Mouse (Mus musculus) lung, postnatal 25 days (tissue): Measurements from ENCODE around the gene Acat1.

Experiments used
- DNase-seq: peaks from one replicate; pipeline ENCODE4 v3.0.0; 2022; ENCODE audit warnings: low spot score

Gene Acat1

DNA sequence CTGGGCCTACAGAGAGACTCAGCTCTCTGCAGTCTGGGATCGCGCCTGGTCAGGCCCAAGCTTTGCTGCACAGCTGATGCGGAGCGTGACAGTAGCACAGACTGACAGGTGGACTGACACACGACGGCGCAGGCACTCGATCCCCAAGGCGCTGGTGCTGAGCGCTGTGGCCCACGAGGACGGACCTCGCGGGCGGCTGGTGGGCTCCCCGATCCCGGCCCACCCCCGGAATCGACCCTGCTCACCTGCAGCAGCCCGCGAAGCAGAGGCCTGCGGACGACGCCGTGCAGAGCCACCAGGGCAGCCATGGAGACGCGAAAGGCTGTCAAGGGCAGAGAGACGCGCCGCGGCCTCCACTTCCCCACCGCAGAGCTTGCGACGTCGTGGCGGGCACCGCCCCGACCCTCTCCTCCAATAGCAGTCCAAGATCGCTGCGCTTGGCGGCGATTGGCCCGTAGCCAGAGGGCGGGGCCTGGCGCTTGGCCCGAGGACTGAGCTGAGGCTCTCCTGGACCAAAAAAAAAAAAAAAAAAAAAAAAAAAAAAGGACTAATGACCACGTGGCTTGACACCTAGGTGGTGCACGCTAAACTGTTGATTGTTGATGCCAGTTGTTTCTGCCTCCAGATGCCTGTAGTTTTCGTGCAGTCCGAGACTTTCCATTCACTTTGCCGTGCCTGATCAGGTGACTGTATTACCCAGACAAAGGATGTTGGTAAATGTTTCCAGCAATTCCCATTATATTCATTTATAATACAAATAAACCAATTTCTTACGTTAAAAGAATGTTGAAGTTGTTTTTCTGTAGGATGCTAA, at the start of gene Acat1:
Gene Acat1, minus strand, starts transcription at position 415 of the 814 bp plus-strand sequence.
- peak; percentile 95 for DNase-seq

DNA sequence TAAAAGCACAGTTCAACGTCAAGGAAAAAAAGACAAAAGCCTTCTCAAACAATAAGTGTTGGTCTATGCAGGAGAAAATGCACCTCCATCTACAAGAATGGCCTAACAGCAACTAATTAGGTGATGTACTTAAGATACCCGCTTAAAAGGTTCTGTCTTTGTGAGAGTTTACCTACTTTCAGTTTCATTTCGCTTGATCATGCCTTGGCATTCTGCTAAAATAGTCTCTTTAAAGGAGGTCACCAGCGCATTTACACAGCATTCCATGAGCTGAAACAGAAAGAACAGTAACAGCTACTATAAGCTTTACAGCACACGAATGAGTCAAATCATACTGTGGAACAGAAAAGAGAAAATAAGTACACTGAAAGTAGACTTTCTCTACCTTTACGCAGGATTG, 24.6 kb upstream of the Acat1 start:
- DNase-seq: no peak

DNA sequence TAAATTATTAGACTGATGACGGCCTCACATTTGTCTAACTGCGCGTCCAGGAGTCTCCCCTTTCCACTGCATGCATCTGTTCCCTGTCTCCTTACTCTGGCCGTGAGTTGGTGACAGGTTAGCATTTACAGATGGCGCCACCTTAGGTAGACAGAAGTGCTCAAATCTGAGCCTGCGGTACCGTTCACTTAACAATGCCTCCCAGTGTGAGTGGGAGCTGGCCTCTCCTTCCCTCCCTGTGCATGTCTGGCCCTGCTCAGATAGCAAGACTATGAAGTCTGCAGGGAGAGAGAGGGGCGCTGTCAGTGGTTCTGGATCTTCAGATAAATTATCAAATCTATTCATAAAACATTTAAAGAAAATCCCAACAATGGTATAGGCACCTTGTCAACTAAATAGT, 5.1 kb upstream of the Acat1 start:
- DNase-seq: no peak

DNA sequence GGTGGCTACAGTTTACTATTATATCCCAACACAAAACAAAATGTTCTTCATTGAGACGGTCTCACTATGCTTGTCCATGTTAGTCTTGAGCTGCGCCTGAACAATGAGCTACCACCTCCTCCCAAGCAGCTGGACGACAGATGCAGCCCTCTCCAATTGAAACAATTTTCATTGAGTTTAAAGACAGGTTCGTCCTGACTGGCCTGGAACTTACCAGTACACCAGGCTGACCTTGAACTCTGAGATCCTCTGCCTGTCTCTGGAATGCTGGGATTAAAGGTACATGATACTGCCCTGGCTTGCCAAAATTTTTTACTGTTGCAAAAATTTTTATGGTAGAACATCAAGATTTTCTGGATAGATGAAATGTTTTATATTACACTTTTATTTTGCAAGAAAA, 4.1 kb upstream of the Acat1 start:
- DNase-seq: no peak

DNA sequence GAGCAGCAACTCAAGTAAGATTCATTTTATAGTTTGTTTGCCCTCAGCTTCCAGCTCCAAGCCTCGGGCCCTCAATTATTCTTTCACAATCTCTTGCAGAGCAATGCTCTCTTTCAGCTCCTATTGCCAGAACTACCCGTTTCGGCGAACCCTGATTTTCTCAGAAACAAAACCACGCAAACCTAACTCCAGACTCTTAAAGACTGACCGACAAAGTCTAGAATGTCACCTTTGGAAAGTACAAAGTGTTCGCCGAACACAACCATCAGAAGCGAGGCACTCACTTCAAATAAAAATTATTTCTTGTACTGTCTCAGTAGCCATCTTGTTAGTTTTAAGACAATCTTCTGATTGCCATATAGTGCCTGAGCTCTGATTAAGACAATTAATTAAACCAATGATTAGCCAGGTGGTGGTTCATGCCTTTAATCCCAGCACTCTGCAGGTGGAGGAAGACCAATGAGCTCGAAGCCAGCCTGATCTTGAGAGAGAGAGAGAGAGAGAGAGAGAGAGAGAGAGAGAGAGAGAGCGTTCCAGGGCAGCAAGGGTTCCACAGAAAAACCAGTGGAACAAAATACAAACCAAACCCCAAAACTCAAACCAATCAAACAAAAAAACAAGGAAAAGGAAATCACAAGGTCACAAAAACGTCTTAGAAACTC, 745 bp downstream of the Acat1 start:
- no peak for DNase-seq

DNA sequence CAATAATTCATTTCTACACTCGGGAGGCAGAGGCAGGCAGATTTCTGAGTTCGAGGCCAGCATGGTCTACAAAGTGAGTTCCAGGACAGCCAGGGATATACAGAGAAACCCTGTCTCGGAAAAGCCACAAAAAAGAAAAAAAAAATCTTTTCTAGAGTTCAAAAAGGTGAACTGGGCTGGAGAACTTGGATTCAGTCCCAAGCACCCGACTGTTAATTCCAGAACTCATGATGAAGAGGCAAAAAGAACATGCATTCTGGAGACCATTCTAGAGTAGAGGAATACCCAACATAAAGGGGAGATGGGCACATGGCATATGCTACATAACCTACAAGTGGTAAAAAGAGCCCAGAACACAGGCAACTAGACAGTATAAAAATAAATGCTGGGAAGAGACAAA, 2.4 kb downstream of the Acat1 start:
- DNase-seq: no peak

DNA sequence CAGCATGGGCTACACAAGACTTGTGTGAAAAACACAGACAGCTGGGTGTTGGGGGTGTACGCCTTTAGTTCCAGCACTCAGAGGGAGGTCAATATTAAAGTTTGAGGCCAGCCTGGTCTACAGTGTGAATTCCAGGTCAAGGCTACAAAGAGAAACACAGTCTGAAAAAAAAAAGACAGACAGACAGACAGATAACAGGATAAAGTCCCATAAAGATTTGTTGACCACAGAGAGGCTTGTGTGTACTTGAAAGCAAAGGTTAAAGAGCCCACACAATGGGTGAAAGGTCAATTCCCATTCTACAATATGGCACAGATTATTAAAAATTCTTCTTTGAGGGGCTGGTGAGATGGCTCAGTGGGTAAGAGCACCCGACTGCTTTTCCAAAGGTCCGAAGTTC, 3.0 kb downstream of the Acat1 start:
- DNase-seq: no peak

DNA sequence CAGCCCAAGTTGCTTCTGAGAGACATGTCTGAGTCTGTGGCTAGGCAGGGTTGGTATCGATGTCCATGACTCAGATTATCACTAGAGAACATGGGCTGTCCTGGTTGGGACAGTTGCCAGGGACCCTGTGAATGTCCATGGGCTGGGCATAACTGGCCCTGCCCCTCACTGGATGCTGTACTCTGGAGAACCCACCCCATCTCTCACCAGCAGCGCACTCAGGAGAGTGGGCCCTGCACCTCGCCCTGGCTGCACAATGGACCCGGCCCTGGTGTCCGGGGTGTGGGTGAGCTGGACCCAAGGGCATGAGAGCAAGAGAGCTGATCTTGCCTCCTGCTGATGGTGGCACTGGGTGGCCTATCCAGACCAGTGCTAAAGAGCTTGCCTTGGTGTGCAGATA, 5.2 kb downstream of the Acat1 start:
- no peak for DNase-seq

DNA sequence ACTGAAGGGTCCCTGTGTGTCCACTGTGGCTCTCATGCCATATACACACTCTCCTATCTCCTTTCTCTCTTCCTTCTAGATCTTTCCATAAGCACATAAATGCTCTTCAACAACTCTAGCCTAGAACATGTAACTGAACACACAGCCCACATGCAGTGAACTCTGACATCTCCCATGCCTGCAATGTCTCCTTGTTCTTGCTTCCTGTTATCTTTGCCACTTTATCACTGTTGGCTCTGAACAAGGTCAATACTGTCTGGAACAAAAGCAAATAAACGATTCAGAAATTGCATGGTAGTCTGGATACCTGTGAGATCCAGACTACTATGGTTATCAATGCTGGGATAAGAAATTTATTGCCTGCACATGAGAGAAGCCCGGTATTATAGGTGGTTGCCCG, 6.3 kb downstream of the Acat1 start:
- DNase-seq: no peak

DNA sequence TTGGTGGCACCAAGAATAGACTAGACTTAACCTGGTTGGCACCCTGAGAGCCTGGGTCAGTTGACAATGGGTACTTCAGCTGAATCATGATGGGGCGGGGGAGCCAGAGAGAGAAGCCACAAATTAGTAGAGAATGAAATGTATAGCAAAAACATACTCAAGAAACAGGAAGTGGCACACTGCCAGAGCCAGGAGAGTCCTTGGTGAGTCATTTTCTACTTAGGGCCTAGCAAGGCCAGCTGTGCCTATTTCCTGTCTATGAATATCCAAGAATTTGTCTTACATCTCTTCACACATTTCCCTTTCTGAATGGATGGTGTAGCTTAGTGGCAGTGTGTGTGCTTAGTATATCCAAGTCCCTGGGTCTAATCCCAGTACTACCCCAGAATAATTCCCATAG, 6.8 kb downstream of the Acat1 start:
- peak; percentile 26 for DNase-seq

DNA sequence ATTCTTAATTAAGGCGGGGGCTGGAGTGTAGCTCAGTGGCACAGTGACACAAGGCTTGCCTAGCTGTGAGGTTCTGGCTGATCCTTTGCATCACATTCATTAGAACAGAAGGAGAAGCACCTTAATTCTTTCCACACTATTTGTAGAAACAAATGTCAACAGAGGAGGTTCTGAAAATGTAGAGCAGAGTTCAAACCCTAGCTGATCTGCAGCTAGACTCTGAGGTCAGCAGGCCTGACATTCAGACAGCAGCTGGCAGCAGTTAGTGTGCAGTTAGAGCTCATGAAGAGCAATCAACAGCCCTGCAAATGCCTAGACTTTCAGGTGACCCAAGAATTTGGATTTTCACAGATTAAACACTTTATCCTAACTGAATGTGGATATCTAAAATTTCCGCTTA, 8.6 kb downstream of the Acat1 start:
- no peak for DNase-seq

DNA sequence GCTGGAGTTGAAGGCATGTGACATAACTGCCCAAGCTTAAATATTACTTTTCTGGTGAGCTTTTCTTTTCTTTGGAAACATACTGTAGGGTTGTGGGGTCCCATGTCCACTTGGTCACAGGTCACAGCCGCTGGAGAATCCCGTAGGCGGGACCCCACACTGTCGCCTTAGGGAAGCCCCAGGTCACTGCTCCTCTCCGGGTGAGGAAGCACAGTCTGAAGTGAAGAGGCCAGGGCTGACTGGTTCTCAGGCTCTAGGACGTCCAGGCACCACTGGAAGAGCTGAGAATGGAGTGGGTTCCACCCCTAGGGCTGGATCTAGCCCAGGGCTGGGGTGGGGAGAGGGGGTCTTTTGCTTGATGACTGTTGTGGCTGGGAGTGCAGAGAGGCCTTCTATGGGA, 11.6 kb downstream of the Acat1 start:
- no peak for DNase-seq

DNA sequence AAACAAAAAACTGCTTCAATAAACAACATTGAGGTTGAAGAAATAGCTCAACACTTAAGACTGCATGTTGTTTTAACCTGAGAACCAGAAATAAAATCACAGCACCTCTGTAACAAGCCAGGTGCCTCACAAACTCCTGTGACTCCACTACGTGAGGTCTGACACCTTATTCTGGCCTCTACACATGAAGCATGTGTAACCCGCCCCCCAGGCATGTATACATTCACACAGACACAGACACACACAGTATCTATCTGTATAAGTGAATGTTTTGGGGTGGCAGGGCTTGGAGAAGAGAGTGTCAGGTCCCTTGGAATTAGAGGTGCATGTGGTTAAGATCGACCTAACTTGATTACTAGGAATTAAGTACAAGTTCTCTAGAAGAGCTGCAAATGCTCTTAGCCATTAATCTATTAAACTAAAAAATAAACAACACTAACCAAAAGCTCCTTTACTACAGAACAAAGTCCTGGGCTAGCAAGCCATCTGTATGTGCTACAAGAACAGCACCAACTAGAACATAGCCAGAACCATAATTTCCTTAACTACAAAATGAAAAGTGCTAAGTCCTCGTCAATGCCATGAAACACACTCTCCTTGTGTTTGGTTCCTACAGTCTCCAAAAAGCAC, 13.1 kb downstream of the Acat1 start:
- no peak for DNase-seq

DNA sequence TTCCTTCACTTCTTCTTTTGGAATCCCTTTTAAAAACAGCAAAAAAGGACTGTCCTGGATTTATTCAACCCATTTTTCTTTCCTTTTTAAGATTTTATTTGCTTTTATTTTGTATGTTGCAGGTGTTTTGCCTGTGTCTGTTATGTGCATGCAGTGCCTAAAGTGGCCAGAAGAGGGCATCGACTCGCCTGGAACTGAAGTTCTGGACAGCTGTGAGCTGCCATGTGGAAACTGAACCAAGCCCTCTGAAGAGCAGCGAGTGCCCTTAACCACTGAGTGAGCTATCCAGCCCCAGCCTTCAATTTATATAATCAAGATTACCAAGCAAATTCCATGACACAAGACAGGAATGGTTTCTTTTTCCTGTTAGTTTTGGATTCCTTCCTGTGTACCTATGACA, 15.4 kb downstream of the Acat1 start:
- DNase-seq: peak; percentile 76

DNA sequence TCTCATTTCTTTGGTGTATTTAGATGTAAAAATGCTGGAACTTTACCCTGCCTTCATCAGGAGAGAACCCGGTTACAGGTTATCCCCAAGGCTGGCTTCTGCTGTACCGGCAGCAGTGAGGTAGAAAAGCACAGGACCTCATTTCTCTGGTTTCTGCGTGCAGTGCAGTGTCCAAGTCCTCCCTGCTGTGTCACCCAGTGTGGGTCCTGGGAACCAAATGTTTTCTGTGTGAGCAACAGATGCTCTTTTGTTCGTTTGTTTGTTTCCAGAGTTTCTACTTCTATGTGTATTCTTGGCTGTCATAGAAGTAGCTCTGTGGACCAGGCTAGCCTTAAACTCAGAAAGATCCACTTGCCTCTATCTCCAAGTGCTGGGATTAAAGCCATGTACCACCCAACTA, 28.3 kb downstream of the Acat1 start:
- DNase-seq: no peak

DNA sequence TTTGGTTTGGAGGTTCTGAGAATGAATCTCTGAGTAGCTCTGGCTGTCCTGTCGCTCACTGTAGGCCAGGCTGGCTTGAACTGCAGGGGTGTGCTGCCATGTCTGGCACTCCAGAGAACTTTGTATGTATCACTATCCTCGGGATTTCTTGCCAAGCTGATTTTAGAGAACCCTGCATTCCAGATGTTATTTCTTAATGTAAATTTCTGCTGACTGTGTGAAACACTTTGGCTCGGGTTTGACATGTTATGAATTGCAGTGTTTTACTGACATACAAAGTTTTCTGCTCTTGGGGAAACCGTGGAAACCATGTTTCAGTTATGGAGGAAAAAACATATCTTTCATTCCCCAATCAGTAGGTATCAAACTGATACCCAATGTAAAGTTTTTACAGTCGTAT, 34.5 kb downstream of the Acat1 start:
- no peak for DNase-seq

DNA sequence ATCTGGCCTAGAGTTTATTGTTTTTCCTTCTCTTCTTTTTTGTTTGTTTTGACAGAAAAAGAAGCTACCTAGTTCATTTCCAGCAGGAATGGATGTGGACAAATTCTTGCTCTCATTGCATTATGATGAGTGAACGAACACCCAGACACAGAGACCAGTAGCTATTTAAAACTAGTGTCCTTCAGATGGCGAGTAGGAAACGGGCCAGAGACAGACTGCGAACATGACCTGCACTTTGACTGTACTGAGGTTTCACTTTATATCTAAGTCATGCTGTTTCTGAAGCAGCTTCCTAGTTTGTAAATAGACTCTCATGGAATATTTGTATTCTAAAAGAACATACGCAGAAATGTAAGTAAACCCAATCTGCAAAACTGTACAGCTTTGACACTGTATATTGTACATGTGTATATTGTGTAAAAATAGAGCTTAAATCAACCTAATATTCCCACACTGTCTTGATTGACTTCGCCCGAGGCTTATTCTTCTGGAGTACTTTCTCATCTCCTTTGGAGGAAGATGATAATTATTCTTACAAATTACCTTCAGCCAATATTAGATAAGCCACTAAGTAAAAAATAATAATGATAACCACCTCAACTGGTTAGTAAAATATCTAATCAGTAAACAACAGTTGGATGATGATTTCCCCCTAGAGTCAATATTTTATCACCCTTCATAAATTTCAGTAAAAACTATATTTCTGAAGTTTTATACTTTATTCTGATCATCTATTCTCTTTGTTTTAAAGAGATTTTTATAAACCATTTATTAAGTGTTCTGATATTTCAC, 37.5 kb downstream of the Acat1 start:
- no peak for DNase-seq

DNA sequence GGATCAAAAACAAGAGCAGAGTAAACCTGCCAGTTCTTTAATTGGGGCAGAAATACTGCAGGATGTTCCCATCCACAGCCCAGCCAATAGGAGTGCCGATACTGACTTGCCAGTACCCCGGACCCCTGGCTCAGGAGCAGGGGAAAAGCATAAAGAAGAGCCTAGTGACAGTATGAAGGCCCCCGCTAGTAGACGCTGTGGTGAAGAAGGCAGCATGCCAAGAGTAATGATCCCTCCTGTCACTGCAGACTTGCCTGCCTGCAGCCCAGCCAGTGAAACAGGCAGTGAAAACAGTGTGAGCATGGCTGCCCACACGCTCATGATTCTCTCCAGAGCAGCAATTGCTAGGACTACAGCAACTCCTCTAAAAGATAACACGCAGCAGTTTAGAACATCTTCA, 39.5 kb downstream of the Acat1 start:
- no peak for DNase-seq

DNA sequence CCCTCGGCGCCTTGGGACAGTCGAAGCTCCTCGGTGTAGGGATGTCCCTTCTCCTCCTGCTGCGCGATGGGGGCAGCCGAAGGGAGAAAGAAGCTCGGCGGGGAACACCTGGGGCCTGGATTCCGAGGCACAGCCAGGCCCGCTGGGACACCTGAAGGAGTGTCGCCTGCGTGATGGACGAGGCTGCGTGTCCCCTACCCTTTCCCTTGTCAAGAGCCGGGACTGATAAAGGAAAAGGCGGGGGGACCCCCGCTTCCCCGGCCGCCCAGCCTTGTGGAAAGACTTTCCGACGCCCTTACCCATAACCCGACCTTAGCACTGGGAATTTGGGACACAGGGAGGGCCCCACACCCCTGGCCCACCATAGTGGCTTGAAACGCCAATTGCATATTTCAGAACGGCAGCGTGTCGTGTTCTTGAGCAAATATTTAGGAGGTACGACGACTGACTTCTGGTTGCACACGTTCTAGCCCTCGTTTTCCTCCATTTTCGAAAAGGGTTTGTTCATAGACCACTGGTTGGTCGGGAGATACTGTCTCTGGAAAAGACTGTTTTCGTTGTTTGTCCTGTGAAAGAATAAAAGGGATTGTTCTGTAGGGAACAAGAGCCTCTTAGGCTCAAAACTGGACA, 72.7 kb downstream of the Acat1 start:
- DNase-seq: peak; percentile 17

DNA sequence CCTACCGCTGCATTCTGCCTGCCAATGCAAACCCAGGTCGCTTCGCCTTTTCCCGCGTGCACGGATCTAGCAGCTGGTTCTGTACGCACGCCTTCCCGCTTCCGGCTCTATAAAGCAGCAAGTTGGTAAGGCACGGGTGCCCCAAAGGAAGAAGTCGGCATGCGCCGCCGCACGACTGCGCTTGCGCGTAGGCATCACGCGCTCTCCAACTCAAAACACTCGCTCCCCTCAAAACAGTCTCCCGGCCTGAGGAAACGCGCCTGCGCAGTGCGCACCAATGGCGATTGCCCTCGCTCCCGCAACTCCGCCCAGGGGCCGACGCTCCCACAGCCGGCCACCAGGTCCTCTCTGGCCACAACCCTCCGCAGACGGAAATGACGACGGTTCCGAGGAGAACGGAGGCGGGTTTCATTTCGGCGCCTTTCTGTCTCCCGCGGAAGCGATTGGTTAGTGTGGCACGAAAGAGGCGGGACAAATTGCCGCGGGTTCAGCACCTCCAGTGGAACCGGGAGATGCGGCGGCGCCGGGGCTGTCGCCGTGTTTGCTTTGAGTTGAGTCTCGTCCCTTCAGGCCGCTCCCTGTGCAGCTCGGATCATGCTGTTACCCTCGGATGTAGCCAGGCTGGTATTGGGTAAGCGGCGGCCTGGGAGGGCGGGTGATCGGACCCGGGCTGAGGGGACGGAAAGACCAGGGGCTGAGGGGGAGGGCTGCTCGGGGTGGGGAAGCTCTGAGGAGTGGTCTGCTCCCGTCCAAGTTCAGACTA, 73.4 kb downstream of the Acat1 start, which contains the start of the genes Atm and Npat:
Gene Atm, minus strand, starts transcription at position 183 of the 763 bp plus-strand sequence.
Gene Npat, plus strand, starts transcription at position 490 of the 763 bp plus-strand sequence.
- peak; percentile 100 for DNase-seq
